Mouse (Mus musculus) liver, embryonic 12.5 days (tissue): ENCODE results near the gene Nfxl1. TPM values are rescaled to one million over a fixed set of nuclear protein-coding genes. Genes with fewer than 3 reads are reported as not detected.
A peak's percentile ranks its signal among the peaks of the same experiment; 100 is the strongest.
"Not testable (repeated sequence)": the region's sequence is repeated elsewhere in the genome, so short reads cannot be mapped to it uniquely, and the experiment has no call there.

Experiments
- ATAC-seq: fragments of 200-750 bp; cut with Nextera tagmentation; 2 replicates; pipeline ENCODE4 v1.8.0; 2017; ENCODE audit warnings: moderate number of reproducible peaks, mild to moderate bottlenecking, moderate library complexity
- H3K27ac ChIP-seq: fragments of 300-500 bp; sonication (generic); 2 replicates; pipeline ENCODE4 v1.5.1; 2016; ENCODE audit warnings: mild to moderate bottlenecking
- H3K27me3 ChIP-seq: fragments of 300-500 bp; sonication (generic); replicated peaks from 2 replicates; pipeline ENCODE4 v1.6.1; 2016; ENCODE audit warnings: mild to moderate bottlenecking, moderate library complexity
- H3K36me3 ChIP-seq: fragments of 300-500 bp; sonication (generic); 2 replicates; pipeline ENCODE4 v1.6.1; 2016; ENCODE audit warnings: mild to moderate bottlenecking, moderate library complexity
- H3K4me1 ChIP-seq: fragments of 300-500 bp; sonication (generic); 2 replicates; pipeline ENCODE4 v1.6.1; 2016
- H3K4me2 ChIP-seq: fragments of 300-500 bp; sonication (generic); 2 replicates; pipeline ENCODE4 v1.6.1; 2016; ENCODE audit warnings: mild to moderate bottlenecking, moderate library complexity
- H3K4me3 ChIP-seq: fragments of 300-500 bp; sonication (generic); 2 replicates; pipeline ENCODE4 v1.5.1; 2016; ENCODE audit warnings: mild to moderate bottlenecking, moderate library complexity
- H3K9ac ChIP-seq: fragments of 300-500 bp; sonication (generic); 2 replicates; pipeline ENCODE4 v1.6.1; 2016; ENCODE audit warnings: mild to moderate bottlenecking, moderate library complexity
- H3K9me3 ChIP-seq: fragments of 300-500 bp; sonication (generic); replicated peaks from 2 replicates; pipeline ENCODE4 v1.6.1; 2016; ENCODE audit warnings: mild to moderate bottlenecking, moderate library complexity
- WGBS: fragments of 180-500 bp; shearing (Covaris S2); methylation state at CpG from one replicate; pipeline ENCODE4 v1.1.7; 2016; ENCODE audit not compliant: insufficient replicate concordance; 5-methylcytosine and 5-hydroxymethylcytosine counted together
- polyA plus RNA-seq: library from polyadenylated mRNA; unstranded; fragments of >200 nt; fragmentation: Nextera tagmentation; extraction: Ambion mirVana; gene quantifications from 2 replicates; pipeline ENCODE4 v1.2.1, GENCODE M21; 2016

Gene Nfxl1
- 9.2 and 11.3 TPM in 2 replicates for polyA plus RNA-seq

GRCm38 (mm10) chr5:72559544-72560049 is at the start of gene Nfxl1:
Gene Nfxl1, minus strand, starts transcription at chr5:72559684.
- H3K9ac ChIP-seq = peak within 1 kb of the TSS; percentile 87
- H3K36me3 ChIP-seq = peaks cover 8% of the 10 kb centered on the region
- H3K27ac ChIP-seq = peak within 1 kb of the TSS; percentile 74
- H3K27me3 ChIP-seq = no peaks in the 10 kb centered on the region
- peak within 1 kb of the TSS; percentile 84 for H3K4me3 ChIP-seq
- peak; percentile 94 for ATAC-seq
- peak within 1 kb of the TSS; percentile 91 for H3K4me2 ChIP-seq
- 0% methylated on average over 42 of the region's 42 CpGs for WGBS
- peaks cover 26% of the 10 kb centered on the region for H3K4me1 ChIP-seq
- 0 out of 2 replicates have a peak, but pooled peaks cover 12% of the 10 kb centered on the region for H3K9me3 ChIP-seq

GRCm38 (mm10) chr5:72603138-72603537 is 43.7 kb upstream of the Nfxl1 start:
- no peaks in the 10 kb centered on the region for H3K27me3 ChIP-seq
- no peaks in the 10 kb centered on the region for H3K4me1 ChIP-seq
- H3K9me3 ChIP-seq = no peaks in the 10 kb centered on the region
- H3K9ac ChIP-seq = no peak overlapping the region
- no peak for ATAC-seq
- no peak overlapping the region for H3K4me3 ChIP-seq
- no peak overlapping the region for H3K4me2 ChIP-seq
- H3K27ac ChIP-seq = no peak overlapping the region
- 74% methylated on average over 4 of the region's 4 CpGs for WGBS
- H3K36me3 ChIP-seq = no peaks in the 10 kb centered on the region

GRCm38 (mm10) chr5:72601006-72601405 is 41.5 kb upstream of the Nfxl1 start:
- Histone ChIP-seq H3K36me3 (no peaks in the 10 kb centered on the region), H3K4me2 (no peak overlapping the region), H3K27ac (no peak overlapping the region), H3K4me1 (no peaks in the 10 kb centered on the region), H3K9me3 (no peaks in the 10 kb centered on the region), H3K4me3 (no peak overlapping the region), H3K9ac (no peak overlapping the region), H3K27me3 (no peaks in the 10 kb centered on the region)
- ATAC-seq = peak; percentile 44; the same call in 1 of the 2 replicates
- 12% methylated on average over 5 of the region's 5 CpGs for WGBS

GRCm38 (mm10) chr5:72587192-72587681 is 27.8 kb upstream of the Nfxl1 start, which contains the start of gene Gm5868:
Gene Gm5868, minus strand, starts transcription at chr5:72587551.
- no peak within 1 kb of the TSS for H3K9ac ChIP-seq
- WGBS = 5% methylated on average over 32 of the region's 38 CpGs
- H3K27ac ChIP-seq = no peak within 1 kb of the TSS
- H3K4me3 ChIP-seq = peak within 1 kb of the TSS; percentile 31
- H3K9me3 ChIP-seq = no peaks in the 10 kb centered on the region
- peaks cover 42% of the 10 kb centered on the region for H3K27me3 ChIP-seq
- peak within 1 kb of the TSS; percentile 58 for H3K4me2 ChIP-seq
- H3K4me1 ChIP-seq = no peaks in the 10 kb centered on the region
- no peak for ATAC-seq
- no peaks in the 10 kb centered on the region for H3K36me3 ChIP-seq

GRCm38 (mm10) chr5:72586667-72587191 is 27.2 kb upstream of the Nfxl1 start:
- Histone ChIP-seq H3K4me2 (peak overlapping the region; percentile 58), H3K4me3 (peak overlapping the region; percentile 31), H3K27me3 (peaks cover 47% of the 10 kb centered on the region)
- H3K9me3 ChIP-seq, H3K4me1 ChIP-seq, H3K27ac ChIP-seq, H3K36me3 ChIP-seq, H3K9ac ChIP-seq, ATAC-seq: not testable (repeated sequence)
- WGBS = 35% methylated on average over 25 of the region's 25 CpGs

GRCm38 (mm10) chr5:72586122-72586521 is 26.6 kb upstream of the Nfxl1 start:
- not testable (repeated sequence) for H3K9me3 ChIP-seq, ATAC-seq, H3K4me2 ChIP-seq, H3K36me3 ChIP-seq, H3K9ac ChIP-seq, H3K4me3 ChIP-seq, H3K4me1 ChIP-seq, H3K27ac ChIP-seq
- H3K27me3 ChIP-seq = peaks cover 53% of the 10 kb centered on the region
- 42% methylated on average over 7 of the region's 7 CpGs for WGBS

GRCm38 (mm10) chr5:72580970-72581332 is 21.5 kb upstream of the Nfxl1 start, which contains the start of gene Zar1:
Gene Zar1, minus strand, starts transcription at chr5:72581254.
- H3K27ac ChIP-seq, H3K36me3 ChIP-seq, H3K9ac ChIP-seq, ATAC-seq, H3K9me3 ChIP-seq, H3K4me1 ChIP-seq: not testable (repeated sequence)
- H3K4me3 ChIP-seq = peak within 1 kb of the TSS; percentile 40
- peak within 1 kb of the TSS; percentile 64 for H3K4me2 ChIP-seq
- peaks cover 53% of the 10 kb centered on the region for H3K27me3 ChIP-seq
- whole genome bisulfite sequencing = 13% methylated on average over 19 of the region's 21 CpGs

- Histone ChIP-seq H3K4me3 (peak overlapping the region; percentile 40), H3K4me2 (peak overlapping the region; percentile 64), H3K27me3 (peaks cover 49% of the 10 kb centered on the region)
- not testable (repeated sequence) for H3K4me1 ChIP-seq, H3K36me3 ChIP-seq, H3K27ac ChIP-seq, ATAC-seq, H3K9ac ChIP-seq, H3K9me3 ChIP-seq
- 6% methylated on average over 70 of the region's 73 CpGs for WGBS
Observed at GRCm38 (mm10) chr5:72580088-72580969, 20.8 kb upstream of the Nfxl1 start.

GRCm38 (mm10) chr5:72579599-72579998 is 20.1 kb upstream of the Nfxl1 start:
- H3K4me1 ChIP-seq, H3K9ac ChIP-seq, H3K4me2 ChIP-seq, ATAC-seq, H3K36me3 ChIP-seq, H3K4me3 ChIP-seq, H3K9me3 ChIP-seq, H3K27ac ChIP-seq: not testable (repeated sequence)
- WGBS = 65% methylated on average over 10 of the region's 10 CpGs
- H3K27me3 ChIP-seq = peaks cover 49% of the 10 kb centered on the region

GRCm38 (mm10) chr5:72565621-72566020 is 6.1 kb upstream of the Nfxl1 start:
- Histone ChIP-seq H3K27me3 (no peaks in the 10 kb centered on the region), H3K9me3 (peaks cover 41% of the 10 kb centered on the region), H3K27ac (no peak overlapping the region), H3K36me3 (no peaks in the 10 kb centered on the region), H3K4me1 (peaks cover 7% of the 10 kb centered on the region), H3K4me2 (no peak overlapping the region), H3K4me3 (no peak overlapping the region), H3K9ac (no peak overlapping the region)
- ATAC-seq = no peak
- 76% methylated on average over 5 of the region's 5 CpGs for WGBS

- H3K4me3 ChIP-seq, ATAC-seq, H3K36me3 ChIP-seq, H3K4me2 ChIP-seq, H3K27ac ChIP-seq, H3K9ac ChIP-seq, H3K27me3 ChIP-seq: not testable (repeated sequence)
- peaks cover 25% of the 10 kb centered on the region for H3K9me3 ChIP-seq
- WGBS = 52% methylated on average over 2 of the region's 2 CpGs
- peaks cover 23% of the 10 kb centered on the region for H3K4me1 ChIP-seq
Observed at GRCm38 (mm10) chr5:72563183-72563582, 3.7 kb upstream of the Nfxl1 start.
